Mouse (Mus musculus): ENCODE measurements around the gene Lrrn4cl. TPM values are rescaled to one million over a fixed set of nuclear protein-coding genes. Genes with fewer than 3 reads are reported as not detected.
"Not testable (repeated sequence)": the region's sequence is repeated elsewhere in the genome, so short reads cannot be mapped to it uniquely, and the experiment has no call there.

Lrrn4cl gene
- polyA plus RNA-seq, 1 experiment from 2014 or later = 2.0 TPM

DNA sequence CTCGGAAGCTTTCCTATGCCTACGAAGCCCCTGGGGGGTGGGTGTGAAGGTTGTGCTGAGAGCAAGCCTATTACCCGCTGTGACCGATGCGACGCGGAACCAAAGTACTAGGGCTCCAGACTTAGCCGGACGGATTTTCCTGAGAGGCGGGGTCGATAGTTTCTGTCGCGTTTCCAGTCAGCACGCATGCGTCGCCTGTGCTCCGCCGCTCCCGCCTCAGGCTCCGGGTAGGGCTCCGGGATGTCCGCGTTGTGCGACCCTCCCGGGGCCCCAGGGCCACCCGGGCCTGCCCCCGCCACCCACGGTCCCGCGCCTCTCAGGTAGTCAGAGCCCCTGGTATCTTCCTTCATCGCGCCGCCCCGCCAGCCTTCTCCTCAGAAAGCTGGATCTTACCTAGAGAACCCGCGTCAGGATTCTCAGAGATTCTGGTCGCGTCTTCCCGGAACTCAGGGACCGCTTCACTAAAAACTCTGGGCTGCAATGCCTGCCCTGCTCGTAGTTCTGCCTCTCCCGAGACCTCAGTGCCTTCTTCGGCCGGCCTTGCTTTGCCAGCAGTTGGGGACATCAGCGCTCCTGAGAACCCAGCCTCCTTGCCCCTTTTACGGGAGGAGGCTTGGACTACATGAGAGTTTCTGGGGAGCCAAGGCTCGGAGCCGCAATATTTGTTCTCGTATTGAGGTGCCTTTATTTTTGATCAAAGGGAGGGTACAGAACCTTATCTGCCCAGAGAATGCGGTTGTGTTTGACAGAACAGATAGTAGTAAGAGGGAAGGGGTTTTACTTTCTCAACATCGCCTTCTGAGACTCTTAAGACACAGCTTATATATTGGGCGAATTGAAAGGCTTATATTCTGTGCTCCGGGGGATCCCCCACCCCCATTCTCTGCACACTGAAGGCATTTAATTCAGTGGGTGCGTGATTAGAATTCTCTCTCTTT lies 42.5 kb downstream of the Lrrn4cl start, which contains the start of gene Ints5:
Gene Ints5, plus strand, starts transcription at position 177 of the 938 bp plus-strand sequence.
- no peaks in the 10 kb centered on the region for H3K27me3 ChIP-seq (replicated peaks)
- peaks cover 9% of the 10 kb centered on the region; the same call in 1 of the 2 replicates for H3K36me3 ChIP-seq
- H3K27ac ChIP-seq = peak within 1 kb of the TSS; percentile 92
- no peaks in the 10 kb centered on the region for H3K9me3 ChIP-seq
- H3K9ac ChIP-seq = peak within 1 kb of the TSS; percentile 91
- peaks cover 26% of the 10 kb centered on the region for H3K4me1 ChIP-seq (replicated peaks)
- ATAC-seq = peak; percentile 61
- peak within 1 kb of the TSS; percentile 66 for H3K4me2 ChIP-seq (replicated peaks)
- WGBS = 2% methylated on average over 54 of the region's 54 CpGs
- peak within 1 kb of the TSS; percentile 71 for H3K4me3 ChIP-seq (replicated peaks)

GRCm38 (mm10) chr19:8895397-8895960 lies 44.9 kb downstream of the Lrrn4cl start:
- 95% methylated on average over 9 of the region's 9 CpGs for WGBS
- Histone ChIP-seq H3K9ac (no peak overlapping the region; the same call in 1 of the 2 replicates), H3K27me3 (replicated peaks) (no peaks in the 10 kb centered on the region)

GRCm38 (mm10) chr19:8896231-8896630 lies 45.7 kb downstream of the Lrrn4cl start:
- H3K27ac ChIP-seq; H3K9me3 ChIP-seq; ATAC-seq; H3K27me3 ChIP-seq (replicated peaks); H3K36me3 ChIP-seq; H3K4me3 ChIP-seq (replicated peaks): not testable (repeated sequence)
- Histone ChIP-seq H3K4me2 (replicated peaks) (peak overlapping the region; percentile 64; the same call in 1 of the 2 replicates), H3K4me1 (replicated peaks) (peaks cover 22% of the 10 kb centered on the region), H3K9ac (peak overlapping the region; percentile 53; the same call in 1 of the 2 replicates)
- WGBS = 73% methylated on average over 5 of the region's 5 CpGs

More at GRCm38 (mm10) chr19:8895397-8895960, 44.9 kb downstream of the Lrrn4cl start:
- Histone ChIP-seq H3K4me1 (replicated peaks) (peaks cover 22% of the 10 kb centered on the region), H3K4me2 (replicated peaks) (no peak overlapping the region; the same call in 1 of the 2 replicates), H3K4me3 (replicated peaks) (no peak overlapping the region), H3K27ac (no peak overlapping the region), H3K36me3 (peaks cover 9% of the 10 kb centered on the region; the same call in 1 of the 2 replicates), H3K9me3 (no peaks in the 10 kb centered on the region)
- no peak for ATAC-seq

GRCm38 (mm10) chr19:8897211-8897864 lies 46.8 kb downstream of the Lrrn4cl start:
- not testable (repeated sequence) for H3K9me3 ChIP-seq; H3K27me3 ChIP-seq (replicated peaks)
- H3K4me3 ChIP-seq (replicated peaks) = peak overlapping the region; percentile 87
- 20% methylated on average over 21 of the region's 21 CpGs for WGBS
- H3K36me3 ChIP-seq = peaks cover 12% of the 10 kb centered on the region; the same call in 1 of the 2 replicates
- H3K4me2 ChIP-seq (replicated peaks) = peak overlapping the region; percentile 64
- ATAC-seq = peak; percentile 60
- H3K27ac ChIP-seq = peak overlapping the region; percentile 91
- peaks cover 22% of the 10 kb centered on the region for H3K4me1 ChIP-seq (replicated peaks)
- peak overlapping the region; percentile 53 for H3K9ac ChIP-seq

DNA sequence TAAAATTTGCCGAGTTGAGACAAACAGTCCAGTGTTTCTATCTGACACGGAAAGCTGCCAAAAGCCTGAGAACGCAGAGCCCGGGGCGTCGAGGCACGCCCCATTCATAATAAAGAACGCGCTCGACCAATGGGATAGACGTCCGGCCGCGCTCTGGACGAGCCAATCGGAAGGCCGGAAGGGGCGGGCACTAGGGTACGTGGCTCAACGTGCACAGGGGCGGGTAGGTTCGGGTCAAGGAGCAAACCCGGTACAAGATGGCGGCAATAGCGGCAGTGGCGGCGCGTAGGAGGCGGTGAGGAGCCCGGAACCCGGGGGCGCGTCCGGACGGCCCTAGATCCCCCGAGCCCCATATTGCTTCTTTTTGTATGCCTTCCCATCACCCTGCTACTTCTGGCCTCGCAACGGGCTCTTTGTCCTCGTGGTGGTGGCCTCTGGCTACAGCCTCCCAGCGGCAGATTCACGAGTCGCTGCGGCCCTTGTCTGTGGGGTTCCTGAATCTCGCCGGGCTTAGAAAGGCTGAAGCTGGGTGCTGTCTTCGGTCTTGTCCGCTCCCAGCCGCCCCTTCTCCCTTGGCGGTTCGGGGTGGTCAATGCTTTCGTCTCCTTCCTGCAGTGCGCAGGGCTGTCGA lies 47.4 kb downstream of the Lrrn4cl start, which contains the start of gene Ganab:
Gene Ganab, plus strand, starts transcription at position 207 of the 631 bp plus-strand sequence.
- H3K4me2 ChIP-seq (replicated peaks) = peak within 1 kb of the TSS; percentile 66
- peak; percentile 99 for ATAC-seq
- H3K27ac ChIP-seq = peak within 1 kb of the TSS; percentile 91
- H3K9ac ChIP-seq = peak within 1 kb of the TSS; percentile 94
- H3K4me1 ChIP-seq (replicated peaks) = peaks cover 22% of the 10 kb centered on the region
- peak within 1 kb of the TSS; percentile 87 for H3K4me3 ChIP-seq (replicated peaks)
- WGBS = under 1% methylated on average over 49 of the region's 53 CpGs
- H3K9me3 ChIP-seq = no peaks in the 10 kb centered on the region
- peaks cover 13% of the 10 kb centered on the region; the same call in 1 of the 2 replicates for H3K36me3 ChIP-seq
- H3K27me3 ChIP-seq (replicated peaks) = no peaks in the 10 kb centered on the region

DNA sequence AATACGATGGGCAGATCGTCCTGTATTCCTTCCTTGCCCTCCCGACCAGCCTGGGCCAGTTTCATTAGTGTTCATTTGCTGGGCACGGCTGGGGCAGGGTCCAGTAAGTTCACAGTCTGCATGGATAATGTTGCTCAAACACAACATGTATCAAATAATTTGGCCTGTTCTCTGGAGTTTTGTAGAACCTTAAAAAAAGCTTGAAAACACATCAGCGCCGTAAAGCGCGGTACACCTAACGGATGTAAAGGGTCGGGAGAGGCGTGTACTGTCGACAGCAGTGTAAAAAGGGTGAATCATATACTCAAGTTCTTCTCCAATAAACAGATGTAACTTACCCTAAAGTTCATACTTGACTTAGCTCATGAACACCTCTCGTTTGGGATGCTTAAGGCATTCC lies 48.0 kb downstream of the Lrrn4cl start:
- H3K27ac ChIP-seq = peak overlapping the region; percentile 87
- no peaks in the 10 kb centered on the region for H3K9me3 ChIP-seq
- peak overlapping the region; percentile 87 for H3K4me3 ChIP-seq (replicated peaks)
- WGBS = 5% methylated on average over 13 of the region's 13 CpGs
- H3K36me3 ChIP-seq = peaks cover 13% of the 10 kb centered on the region; the same call in 1 of the 2 replicates
- peak overlapping the region; percentile 94 for H3K9ac ChIP-seq
- no peak for ATAC-seq
- H3K4me1 ChIP-seq (replicated peaks) = peaks cover 21% of the 10 kb centered on the region
- H3K4me2 ChIP-seq (replicated peaks) = peak overlapping the region; percentile 66
- H3K27me3 ChIP-seq (replicated peaks) = no peaks in the 10 kb centered on the region

DNA sequence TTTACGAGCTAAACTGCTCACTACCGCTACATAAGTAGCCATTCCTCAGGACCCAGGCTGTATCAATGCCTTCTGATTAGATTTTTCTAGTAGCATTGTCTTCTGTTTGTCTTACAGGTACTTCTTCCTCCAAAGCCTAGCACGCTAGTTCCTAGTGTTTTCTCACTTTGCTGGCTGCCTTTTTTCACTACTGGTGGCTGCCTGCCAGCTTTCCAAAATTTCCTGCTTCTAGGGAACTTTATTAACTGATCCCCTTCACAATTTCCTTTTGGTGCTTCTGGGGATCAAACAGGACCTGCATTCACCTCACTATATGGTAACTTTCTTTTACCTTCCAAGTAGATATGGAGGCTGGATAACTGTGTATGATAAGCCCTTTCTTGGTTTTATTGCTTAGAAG lies 48.5 kb downstream of the Lrrn4cl start:
- peaks cover 13% of the 10 kb centered on the region; the same call in 1 of the 2 replicates for H3K36me3 ChIP-seq

DNA sequence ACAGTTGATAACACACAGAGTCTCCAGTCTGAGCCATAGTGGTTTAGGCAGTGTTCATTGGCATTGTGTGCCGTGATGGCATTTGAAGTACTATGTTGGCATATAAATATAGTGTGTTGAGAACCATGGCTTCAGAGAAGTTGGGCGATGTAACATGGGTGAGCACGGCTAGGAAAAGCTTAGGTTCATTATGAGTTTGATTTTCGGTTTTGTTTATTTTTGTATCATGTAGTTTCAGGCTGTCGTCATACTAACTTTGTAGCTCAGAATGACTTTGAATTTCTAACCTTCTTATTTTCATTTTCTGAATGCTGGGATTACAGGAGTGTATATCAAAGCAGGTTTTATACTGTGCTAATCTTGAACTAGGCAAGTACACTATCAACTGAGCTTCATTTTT lies 52.8 kb downstream of the Lrrn4cl start:
- no peaks in the 10 kb centered on the region for H3K4me1 ChIP-seq (replicated peaks)
- no peaks in the 10 kb centered on the region for H3K27me3 ChIP-seq (replicated peaks)
- peaks cover 32% of the 10 kb centered on the region for H3K36me3 ChIP-seq
- no peak for ATAC-seq
- no peak overlapping the region for H3K9ac ChIP-seq
- H3K27ac ChIP-seq = no peak overlapping the region
- H3K4me2 ChIP-seq (replicated peaks) = no peak overlapping the region
- no peak overlapping the region for H3K4me3 ChIP-seq (replicated peaks)
- WGBS = 95% methylated on average over 5 of the region's 5 CpGs
- H3K9me3 ChIP-seq = no peaks in the 10 kb centered on the region

More for the DNA sequence above, 48.5 kb downstream of the Lrrn4cl start:
- 27% methylated on average over 3 of the region's 3 CpGs for WGBS
- H3K4me1 ChIP-seq (replicated peaks) = peaks cover 17% of the 10 kb centered on the region
- no peak for ATAC-seq
- peak overlapping the region; percentile 94 for H3K9ac ChIP-seq
- peak overlapping the region; percentile 87 for H3K4me3 ChIP-seq (replicated peaks)
- peak overlapping the region; percentile 66 for H3K4me2 ChIP-seq (replicated peaks)
- H3K27ac ChIP-seq = no peak overlapping the region
- H3K27me3 ChIP-seq (replicated peaks) = no peaks in the 10 kb centered on the region
- no peaks in the 10 kb centered on the region for H3K9me3 ChIP-seq

Other genes with a start within 250 kb of the Lrrn4cl start
- gene Slc22a6, start 232.7 kb upstream of the Lrrn4cl start, polyA plus RNA-seq (2015; fragmentation: Nextera tagmentation; extraction: Ambion mirVana) = 0.05 TPM in 1 of 2 replicates, not detected in the other
- 0.64 and 1.1 TPM in 2 replicates for gene Chrm1, start 187.0 kb upstream of the Lrrn4cl start, polyA plus RNA-seq (2015; fragmentation: Nextera tagmentation; extraction: Ambion mirVana)
- 161 and 163 TPM in 2 replicates for gene Slc3a2, start 127.4 kb upstream of the Lrrn4cl start, polyA plus RNA-seq (2015; fragmentation: Nextera tagmentation; extraction: Ambion mirVana)
- 77.3 and 88.5 TPM in 2 replicates for gene Wdr74, start 114.9 kb upstream of the Lrrn4cl start, polyA plus RNA-seq (2015; fragmentation: Nextera tagmentation; extraction: Ambion mirVana)
- gene 1700092M07Rik, start 110.0 kb upstream of the Lrrn4cl start, polyA plus RNA-seq (2015; fragmentation: Nextera tagmentation; extraction: Ambion mirVana) = 1.8 TPM in 2 replicates
- gene Stx5a, start 109.4 kb upstream of the Lrrn4cl start, polyA plus RNA-seq (2015; fragmentation: Nextera tagmentation; extraction: Ambion mirVana) = 119 and 121 TPM in 2 replicates
- gene Nxf1, start 93.7 kb upstream of the Lrrn4cl start, polyA plus RNA-seq (2015; fragmentation: Nextera tagmentation; extraction: Ambion mirVana) = 143 and 146 TPM in 2 replicates
- 164 and 177 TPM in 2 replicates for gene Tmem223, start 79.8 kb upstream of the Lrrn4cl start, polyA plus RNA-seq (2015; fragmentation: Nextera tagmentation; extraction: Ambion mirVana)
- 90.4 and 102 TPM in 2 replicates for gene Tmem179b, start 76.3 kb upstream of the Lrrn4cl start, polyA plus RNA-seq (2015; fragmentation: Nextera tagmentation; extraction: Ambion mirVana)
- gene Taf6l, start 64.4 kb upstream of the Lrrn4cl start, polyA plus RNA-seq (2015; fragmentation: Nextera tagmentation; extraction: Ambion mirVana) = 25.2 and 26.9 TPM in 2 replicates
- 137 and 147 TPM in 2 replicates for gene Polr2g, start 52.2 kb upstream of the Lrrn4cl start, polyA plus RNA-seq (2015; fragmentation: Nextera tagmentation; extraction: Ambion mirVana)
- gene Zbtb3, start 48.2 kb upstream of the Lrrn4cl start, polyA plus RNA-seq (2015; fragmentation: Nextera tagmentation; extraction: Ambion mirVana) = 4.0 and 4.6 TPM in 2 replicates
- 48.2 and 49.3 TPM in 2 replicates for gene Ttc9c, start 31.4 kb upstream of the Lrrn4cl start, polyA plus RNA-seq (2015; fragmentation: Nextera tagmentation; extraction: Ambion mirVana)
- gene Hnrnpul2, start 30.8 kb upstream of the Lrrn4cl start, polyA plus RNA-seq (2015; fragmentation: Nextera tagmentation; extraction: Ambion mirVana) = 5.1 and 5.4 TPM in 2 replicates
- gene AC129217.1, start 21.0 kb upstream of the Lrrn4cl start, polyA plus RNA-seq (2015; fragmentation: Nextera tagmentation; extraction: Ambion mirVana) = not detected in 2 replicates
- 40.6 and 48.3 TPM in 2 replicates for gene Bscl2, start 13.3 kb upstream of the Lrrn4cl start, polyA plus RNA-seq (2015; fragmentation: Nextera tagmentation; extraction: Ambion mirVana)
- 16.0 and 17.3 TPM in 2 replicates for gene Gng3, start 11.6 kb upstream of the Lrrn4cl start, polyA plus RNA-seq (2015; fragmentation: Nextera tagmentation; extraction: Ambion mirVana)
- gene Ubxn1, start 20.7 kb downstream of the Lrrn4cl start, polyA plus RNA-seq (2015; fragmentation: Nextera tagmentation; extraction: Ambion mirVana) = 163 and 167 TPM in 2 replicates
- 62.7 and 63.9 TPM in 2 replicates for gene Uqcc3, start 30.2 kb downstream of the Lrrn4cl start, polyA plus RNA-seq (2015; fragmentation: Nextera tagmentation; extraction: Ambion mirVana)
- 72.5 and 95.3 TPM in 2 replicates for gene Lbhd1, start 33.0 kb downstream of the Lrrn4cl start, polyA plus RNA-seq (2015; fragmentation: Nextera tagmentation; extraction: Ambion mirVana)
- not detected in 2 replicates for gene Gm49403, start 33.2 kb downstream of the Lrrn4cl start, polyA plus RNA-seq (2015; fragmentation: Nextera tagmentation; extraction: Ambion mirVana)
- 86.5 and 95.2 TPM in 2 replicates for gene 1810009A15Rik, start 38.1 kb downstream of the Lrrn4cl start, polyA plus RNA-seq (2015; fragmentation: Nextera tagmentation; extraction: Ambion mirVana)
- not detected in 2 replicates for gene Gm49416, start 38.2 kb downstream of the Lrrn4cl start, polyA plus RNA-seq (2015; fragmentation: Nextera tagmentation; extraction: Ambion mirVana)
- gene Ints5, start 42.2 kb downstream of the Lrrn4cl start, polyA plus RNA-seq (2015; fragmentation: Nextera tagmentation; extraction: Ambion mirVana) = 40.0 and 41.5 TPM in 2 replicates
- 92.6 and 93.3 TPM in 2 replicates for gene Ganab, start 47.3 kb downstream of the Lrrn4cl start, polyA plus RNA-seq (2015; fragmentation: Nextera tagmentation; extraction: Ambion mirVana)
- gene B3gat3, start 69.6 kb downstream of the Lrrn4cl start, polyA plus RNA-seq (2015; fragmentation: Nextera tagmentation; extraction: Ambion mirVana) = 40.0 and 44.7 TPM in 2 replicates
- 2.7 and 3.3 TPM in 2 replicates for gene Rom1, start 78.6 kb downstream of the Lrrn4cl start, polyA plus RNA-seq (2015; fragmentation: Nextera tagmentation; extraction: Ambion mirVana)
- 24.2 and 28.4 TPM in 2 replicates for gene Eml3, start 78.8 kb downstream of the Lrrn4cl start, polyA plus RNA-seq (2015; fragmentation: Nextera tagmentation; extraction: Ambion mirVana)
- gene Mta2, start 91.1 kb downstream of the Lrrn4cl start, polyA plus RNA-seq (2015; fragmentation: Nextera tagmentation; extraction: Ambion mirVana) = 130 and 139 TPM in 2 replicates
- 29.7 and 30.4 TPM in 2 replicates for gene Tut1, start 103.1 kb downstream of the Lrrn4cl start, polyA plus RNA-seq (2015; fragmentation: Nextera tagmentation; extraction: Ambion mirVana)
- 436 and 453 TPM in 2 replicates for gene Eef1g, start 116.3 kb downstream of the Lrrn4cl start, polyA plus RNA-seq (2015; fragmentation: Nextera tagmentation; extraction: Ambion mirVana)
- 22.4 and 25.0 TPM in 2 replicates for gene Ahnak, start 138.5 kb downstream of the Lrrn4cl start, polyA plus RNA-seq (2015; fragmentation: Nextera tagmentation; extraction: Ambion mirVana)
- not detected in 2 replicates for gene Scgb1a1, start 237.2 kb downstream of the Lrrn4cl start, polyA plus RNA-seq (2015; fragmentation: Nextera tagmentation; extraction: Ambion mirVana)